13 mouse cellular contexts compared by ENCODE assay signal in genomic region chr2:62669848-62670247, GRCm38 (mm10).
"Had no signal": no experiment of that assay in that cellular context is flagged by ENCODE, and none has a peak within 500 bp of the region (broad histone marks: within the 10 kb centered on the region; RNA-seq: fewer than 3 reads in every experiment).

No protein-coding gene starts in this region.

- H3K36me3 ChIP-seq: midbrain, embryonic 13.5 days; midbrain, embryonic 15.5 days; stomach, embryonic 15.5 days had no signal

- H3K4me2 ChIP-seq: lung, embryonic 14.5 days; midbrain, embryonic 11.5 days; midbrain, embryonic 13.5 days; midbrain, embryonic 15.5 days; stomach, embryonic 15.5 days had no signal

- H3K4me1 ChIP-seq: midbrain, embryonic 13.5 days; midbrain, embryonic 15.5 days; stomach, embryonic 15.5 days had no signal

- H3K4me3 ChIP-seq: midbrain, embryonic 13.5 days; midbrain, embryonic 15.5 days; stomach, embryonic 15.5 days had no signal

- H3K27me3 ChIP-seq: midbrain, embryonic 15.5 days; stomach, embryonic 15.5 days had no signal

- ATAC-seq: midbrain, embryonic 13.5 days; midbrain, embryonic 15.5 days had no signal

- H3K27ac ChIP-seq: midbrain, embryonic 13.5 days; midbrain, embryonic 15.5 days; stomach, embryonic 15.5 days; stomach, postnatal 0 days had no signal

- H3K9ac ChIP-seq: lung, embryonic 14.5 days; midbrain, embryonic 13.5 days; midbrain, embryonic 15.5 days; stomach, embryonic 15.5 days had no signal

- H3K9me3 ChIP-seq: midbrain, embryonic 13.5 days; midbrain, embryonic 15.5 days; stomach, embryonic 15.5 days had no signal

- DNase-seq: lung, adult 18-20 months; lung, embryonic 14.5 days; lung, postnatal 10 days; lung, postnatal 4 days; right cerebral cortex, postnatal 14 days; thymus, adult 2 months; thymus, postnatal 25 days; thymus, postnatal 4 days had no signal
